Mouse (Mus musculus): Measurements from ENCODE around the gene Apba3.
A peak's percentile ranks its signal among the peaks of the same experiment; 100 is the strongest.

Apba3 gene

GRCm38 (mm10) chr10:81252424-81253419 lies 14.0 kb upstream of the Apba3 start, which contains the start of gene Matk:
Gene Matk (plus strand): TSS chr10:81252935.
- DNase-seq (ENCODE audit: low spot score in 2 of 2): peak; percentile 46 to 51

- no peak for DNase-seq (ENCODE audit: low spot score in 2 of 2)
Observed at GRCm38 (mm10) chr10:81254886-81255285, 11.9 kb upstream of the Apba3 start.

- peak; percentile 57 to 58 for DNase-seq (ENCODE audit: low spot score in 2 of 2)
Observed at GRCm38 (mm10) chr10:81257158-81258039, 9.4 kb upstream of the Apba3 start.

- DNase-seq (ENCODE audit: low spot score in 2 of 2): no peak
Observed at GRCm38 (mm10) chr10:81259225-81259884, 7.4 kb upstream of the Apba3 start.

- DNase-seq (ENCODE audit: low spot score in 2 of 2): no peak
Observed at GRCm38 (mm10) chr10:81261025-81261424, 5.7 kb upstream of the Apba3 start.

GRCm38 (mm10) chr10:81265540-81265939 lies 1.2 kb upstream of the Apba3 start:
- no peak for DNase-seq (ENCODE audit: low spot score in 2 of 2)

GRCm38 (mm10) chr10:81268056-81268455 lies 1.3 kb downstream of the Apba3 start:
- DNase-seq (ENCODE audit: low spot score in 2 of 2): peak; percentile 77 to 82

- no peak for DNase-seq (ENCODE audit: low spot score in 2 of 2)
Observed at GRCm38 (mm10) chr10:81268643-81269412, 2.1 kb downstream of the Apba3 start.

- no peak for DNase-seq (ENCODE audit: low spot score in 2 of 2)
Observed at GRCm38 (mm10) chr10:81272356-81272755, 5.6 kb downstream of the Apba3 start.

- no peak for DNase-seq (ENCODE audit: low spot score in 2 of 2)
Observed at GRCm38 (mm10) chr10:81273842-81274241, 7.1 kb downstream of the Apba3 start.

GRCm38 (mm10) chr10:81277676-81278075 lies 10.9 kb downstream of the Apba3 start:
- no peak for DNase-seq (ENCODE audit: low spot score in 2 of 2)

- DNase-seq (ENCODE audit: low spot score in 2 of 2): no peak
Observed at GRCm38 (mm10) chr10:81279496-81279895, 12.7 kb downstream of the Apba3 start.

GRCm38 (mm10) chr10:81284189-81284588 lies 17.4 kb downstream of the Apba3 start:
- no peak for DNase-seq (ENCODE audit: low spot score in 2 of 2)

GRCm38 (mm10) chr10:81284719-81285118 lies 18.0 kb downstream of the Apba3 start:
- DNase-seq (ENCODE audit: low spot score in 2 of 2): no peak

GRCm38 (mm10) chr10:81285694-81286450 lies 19.1 kb downstream of the Apba3 start:
- DNase-seq (ENCODE audit: low spot score in 2 of 2): peak; percentile 92

GRCm38 (mm10) chr10:81286586-81286985 lies 19.8 kb downstream of the Apba3 start:
- DNase-seq (ENCODE audit: low spot score in 2 of 2): no peak

GRCm38 (mm10) chr10:81287513-81288157 lies 20.9 kb downstream of the Apba3 start:
- peak; percentile 49 to 71 for DNase-seq (ENCODE audit: low spot score in 2 of 2)

GRCm38 (mm10) chr10:81288601-81289000 lies 21.8 kb downstream of the Apba3 start:
- DNase-seq (ENCODE audit: low spot score in 2 of 2): no peak

- DNase-seq (ENCODE audit: low spot score in 2 of 2): peak; percentile 54 to 58
Observed at GRCm38 (mm10) chr10:81289278-81289677, 22.5 kb downstream of the Apba3 start.

- DNase-seq (ENCODE audit: low spot score in 2 of 2): no peak
Observed at GRCm38 (mm10) chr10:81289811-81290210, 23.1 kb downstream of the Apba3 start.
